Mouse (Mus musculus) limb, embryonic 13.5 days (tissue): Measurements from ENCODE around the gene Cabin1. TPM values are rescaled to one million over a fixed set of nuclear protein-coding genes. Genes with fewer than 3 reads are reported as not detected.
A peak's percentile ranks its signal among the peaks of the same experiment; 100 is the strongest.
"Not testable (repeated sequence)": the region's sequence is repeated elsewhere in the genome, so short reads cannot be mapped to it uniquely, and the experiment has no call there.

Source experiments
- ATAC-seq: fragments of 200-750 bp; cut with Nextera tagmentation; 2 replicates; pipeline ENCODE4 v1.8.0; 2017; ENCODE audit warnings: low read depth, moderate number of reproducible peaks, moderate TSS enrichment; ENCODE audit not compliant: low FRiP score
- H3K27ac ChIP-seq: fragments of 300-500 bp; sonication (generic); 2 replicates; pipeline ENCODE4 v1.5.1; 2015; ENCODE audit warnings: inconsistent platforms, mild to moderate bottlenecking, moderate library complexity
- H3K27me3 ChIP-seq: fragments of 300-500 bp; sonication (generic); 2 replicates; pipeline ENCODE4 v1.6.1; 2015; ENCODE audit warnings: mild to moderate bottlenecking, inconsistent platforms
- H3K36me3 ChIP-seq: fragments of 300-500 bp; sonication (generic); 2 replicates; pipeline ENCODE4 v1.6.1; 2015; ENCODE audit warnings: inconsistent platforms, mild to moderate bottlenecking, moderate library complexity
- H3K4me1 ChIP-seq: fragments of 300-500 bp; sonication (generic); 2 replicates; pipeline ENCODE4 v1.6.1; 2015; ENCODE audit warnings: inconsistent platforms
- H3K4me2 ChIP-seq: fragments of 300-500 bp; sonication (generic); replicated peaks from 2 replicates; pipeline ENCODE4 v1.6.1; 2015; ENCODE audit warnings: inconsistent platforms, mild to moderate bottlenecking, moderate library complexity
- H3K4me3 ChIP-seq: fragments of 300-500 bp; sonication (generic); 2 replicates; pipeline ENCODE4 v1.5.1; 2015; ENCODE audit warnings: moderate library complexity, mild to moderate bottlenecking, inconsistent platforms
- H3K9ac ChIP-seq: fragments of 300-500 bp; sonication (generic); 2 replicates; pipeline ENCODE4 v1.6.1; 2015; ENCODE audit warnings: mild to moderate bottlenecking, inconsistent platforms
- H3K9me3 ChIP-seq: fragments of 300-500 bp; sonication (generic); 2 replicates; pipeline ENCODE4 v1.6.1; 2016; ENCODE audit warnings: inconsistent platforms
- WGBS: fragments of 180-500 bp; shearing (Covaris S2); methylation state at CpG from one replicate; pipeline ENCODE4 v1.1.7; 2015; 5-methylcytosine and 5-hydroxymethylcytosine counted together
- polyA plus RNA-seq: library from polyadenylated mRNA; unstranded; fragments of >200 nt; fragmentation: Nextera tagmentation; extraction: Ambion mirVana; gene quantifications from 2 replicates; pipeline ENCODE4 v1.2.1, GENCODE M21; 2015

The Cabin1 gene
- polyA plus RNA-seq, 1 experiment from 2014 or later: 32.5 TPM

- WGBS: under 1% methylated on average over 28 of the region's 28 CpGs
- peaks cover 14% of the 10 kb centered on the region for H3K4me1 ChIP-seq
- peak within 1 kb of the TSS; percentile 71 for H3K9ac ChIP-seq
- H3K27ac ChIP-seq: peak within 1 kb of the TSS; percentile 67; the same call in 1 of the 2 replicates
- ATAC-seq: peak; percentile 92
- H3K4me3 ChIP-seq: peak within 1 kb of the TSS; percentile 56
- peak within 1 kb of the TSS; percentile 94 for H3K4me2 ChIP-seq
- H3K36me3 ChIP-seq: no peaks in the 10 kb centered on the region
- no peaks in the 10 kb centered on the region for H3K9me3 ChIP-seq
- peaks cover 25% of the 10 kb centered on the region; the same call in 1 of the 2 replicates for H3K27me3 ChIP-seq
These were observed 16.8 kb upstream of the Cabin1 start, which contains the start of the genes Gm20441 and Gstt3 for GRCm38 (mm10) chr10:75780769-75781578. TSS of gene Gm20441 (minus strand) at chr10:75780954. TSS of gene Gstt3 (minus strand) at chr10:75781414.

GRCm38 (mm10) chr10:75779206-75780174, 15.3 kb upstream of the Cabin1 start:
- H3K27ac ChIP-seq: no peak overlapping the region
- H3K4me3 ChIP-seq: peak overlapping the region; percentile 56
- no peaks in the 10 kb centered on the region for H3K9me3 ChIP-seq
- 35% methylated on average over 15 of the region's 15 CpGs for WGBS
- H3K9ac ChIP-seq: 0 out of 2 replicates have a peak overlapping the region, but pooled peaks have one; percentile 8
- H3K4me2 ChIP-seq: peak overlapping the region; percentile 94
- no peaks in the 10 kb centered on the region for H3K36me3 ChIP-seq
- peaks cover 14% of the 10 kb centered on the region for H3K4me1 ChIP-seq
- H3K27me3 ChIP-seq: peaks cover 25% of the 10 kb centered on the region; the same call in 1 of the 2 replicates
- ATAC-seq: no peak

GRCm38 (mm10) chr10:75777885-75778284, 13.7 kb upstream of the Cabin1 start:
- Histone ChIP-seq H3K9ac (no peak overlapping the region), H3K36me3 (no peaks in the 10 kb centered on the region), H3K4me2 (no peak overlapping the region), H3K27ac (no peak overlapping the region), H3K27me3 (peaks cover 21% of the 10 kb centered on the region; the same call in 1 of the 2 replicates), H3K9me3 (no peaks in the 10 kb centered on the region), H3K4me1 (peaks cover 14% of the 10 kb centered on the region), H3K4me3 (no peak overlapping the region)
- WGBS: 82% methylated on average over 2 of the region's 2 CpGs
- ATAC-seq: no peak

GRCm38 (mm10) chr10:75776562-75776961, 12.4 kb upstream of the Cabin1 start:
- Histone ChIP-seq H3K9ac (no peak overlapping the region), H3K36me3 (no peaks in the 10 kb centered on the region), H3K27me3 (peaks cover 21% of the 10 kb centered on the region; the same call in 1 of the 2 replicates), H3K4me3 (no peak overlapping the region), H3K4me1 (peaks cover 22% of the 10 kb centered on the region), H3K27ac (no peak overlapping the region), H3K4me2 (no peak overlapping the region), H3K9me3 (no peaks in the 10 kb centered on the region)
- WGBS: 90% methylated on average over 6 of the region's 6 CpGs
- no peak for ATAC-seq

GRCm38 (mm10) chr10:75774587-75774986, 10.4 kb upstream of the Cabin1 start:
- Histone ChIP-seq H3K9ac (no peak overlapping the region), H3K27ac (no peak overlapping the region), H3K4me1 (peaks cover 11% of the 10 kb centered on the region), H3K4me2 (no peak overlapping the region), H3K36me3 (no peaks in the 10 kb centered on the region), H3K4me3 (no peak overlapping the region), H3K9me3 (no peaks in the 10 kb centered on the region), H3K27me3 (peaks cover 15% of the 10 kb centered on the region; the same call in 1 of the 2 replicates)
- no peak for ATAC-seq
- WGBS: 84% methylated on average over 9 of the region's 9 CpGs

- no peak for ATAC-seq
- no peak overlapping the region for H3K4me2 ChIP-seq
- H3K9ac ChIP-seq: no peak overlapping the region
- no peaks in the 10 kb centered on the region for H3K9me3 ChIP-seq
- H3K36me3 ChIP-seq: no peaks in the 10 kb centered on the region
- no peak overlapping the region for H3K4me3 ChIP-seq
- peaks cover 10% of the 10 kb centered on the region; the same call in 1 of the 2 replicates for H3K27me3 ChIP-seq
- WGBS: 88% methylated on average over 5 of the region's 5 CpGs
- H3K4me1 ChIP-seq: peaks cover 8% of the 10 kb centered on the region
- no peak overlapping the region for H3K27ac ChIP-seq
These were observed 10.0 kb upstream of the Cabin1 start for GRCm38 (mm10) chr10:75774102-75774501.

GRCm38 (mm10) chr10:75772795-75773664, 8.9 kb upstream of the Cabin1 start, which contains the start of gene Ddt:
TSS of gene Ddt (minus strand) at chr10:75773414.
- Histone ChIP-seq H3K9me3 (no peaks in the 10 kb centered on the region), H3K9ac (peak within 1 kb of the TSS; percentile 76), H3K4me2 (peak within 1 kb of the TSS; percentile 98), H3K36me3 (no peaks in the 10 kb centered on the region), H3K4me1 (peaks cover 8% of the 10 kb centered on the region), H3K27me3 (peaks cover 6% of the 10 kb centered on the region; the same call in 1 of the 2 replicates), H3K4me3 (peak within 1 kb of the TSS; percentile 70), H3K27ac (peak within 1 kb of the TSS; percentile 15; the same call in 1 of the 2 replicates)
- WGBS: under 1% methylated on average over 47 of the region's 47 CpGs
- ATAC-seq: peak; percentile 97

- not testable (repeated sequence) for H3K36me3 ChIP-seq, ATAC-seq, H3K4me2 ChIP-seq, H3K9ac ChIP-seq, H3K4me3 ChIP-seq, H3K27me3 ChIP-seq, H3K9me3 ChIP-seq, H3K27ac ChIP-seq
- WGBS: 32% methylated on average over 5 of the region's 5 CpGs
- H3K4me1 ChIP-seq: peaks cover 19% of the 10 kb centered on the region
These were observed 3.6 kb upstream of the Cabin1 start for GRCm38 (mm10) chr10:75767756-75768155.

- no peak overlapping the region for H3K4me2 ChIP-seq
- 86% methylated on average over 6 of the region's 6 CpGs for WGBS
- H3K27me3 ChIP-seq: no peaks in the 10 kb centered on the region
- H3K4me1 ChIP-seq: peaks cover 15% of the 10 kb centered on the region
- no peak overlapping the region for H3K4me3 ChIP-seq
- no peaks in the 10 kb centered on the region for H3K9me3 ChIP-seq
- H3K36me3 ChIP-seq: no peaks in the 10 kb centered on the region
- H3K9ac ChIP-seq: no peak overlapping the region
- no peak overlapping the region for H3K27ac ChIP-seq
- no peak for ATAC-seq
These were observed 2.7 kb upstream of the Cabin1 start for GRCm38 (mm10) chr10:75766856-75767255.

GRCm38 (mm10) chr10:75764519-75765473, 655 bp upstream of the Cabin1 start:
- ATAC-seq: no peak
- Histone ChIP-seq H3K4me1 (peaks cover 15% of the 10 kb centered on the region), H3K27ac (no peak overlapping the region), H3K4me3 (peak overlapping the region; percentile 78), H3K9ac (peak overlapping the region; percentile 80), H3K27me3 (no peaks in the 10 kb centered on the region), H3K4me2 (peak overlapping the region; percentile 84), H3K36me3 (peaks cover 12% of the 10 kb centered on the region; the same call in 1 of the 2 replicates), H3K9me3 (no peaks in the 10 kb centered on the region)
- whole genome bisulfite sequencing: 1% methylated on average over 27 of the region's 27 CpGs
